Mouse (Mus musculus) cerebellum, adult 2 months (tissue): ENCODE measurements around the gene Lat.
A peak's percentile ranks its signal among the peaks of the same experiment; 100 is the strongest.

ENCODE experiments used
- CTCF ChIP-seq: fragments of 200-500 bp; IDR thresholded peaks from 2 replicates; pipeline ENCODE4 v1.5.1; 2011; ENCODE audit warnings: low read depth, mild to moderate bottlenecking, control low read depth, low read length, moderate library complexity, borderline replicate concordance; ENCODE audit not compliant: insufficient read depth
- POLR2A ChIP-seq: fragments of 200-500 bp; IDR thresholded peaks from 2 replicates; pipeline ENCODE4 v1.6.1; 2011; ENCODE audit warnings: low read length, control low read depth, borderline replicate concordance; ENCODE audit not compliant: insufficient read depth

DNA sequence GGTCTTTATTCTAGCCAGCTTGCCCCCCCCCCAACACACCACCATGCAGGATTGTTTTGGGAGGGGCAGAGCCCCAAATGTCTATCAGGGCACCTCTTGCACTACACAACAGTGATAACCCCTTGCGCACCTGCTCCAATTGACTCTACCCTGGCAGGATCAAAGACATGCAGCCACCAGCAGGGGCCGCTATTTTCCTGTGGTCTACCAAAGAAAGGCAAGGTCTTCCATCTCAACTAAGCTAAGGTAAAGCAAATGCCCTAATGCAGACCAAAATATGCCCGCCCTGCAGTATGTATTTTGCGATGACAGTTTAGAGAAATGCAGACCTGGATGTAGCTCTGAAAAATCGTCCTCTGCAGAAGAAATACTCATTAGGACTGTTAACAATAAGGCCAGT lies 30.2 kb upstream of the Lat start:
- no peak for TF ChIP-seq POLR2A
- TF ChIP-seq CTCF = peak; percentile 82
